Mouse (Mus musculus): Measurements from ENCODE around the gene Fkbp5. TPM values are rescaled to one million over a fixed set of nuclear protein-coding genes. Genes with fewer than 3 reads are reported as not detected.

Fkbp5 gene
- polyA plus RNA-seq, 1 experiment from 2014 or later = 16.2 TPM

DNA sequence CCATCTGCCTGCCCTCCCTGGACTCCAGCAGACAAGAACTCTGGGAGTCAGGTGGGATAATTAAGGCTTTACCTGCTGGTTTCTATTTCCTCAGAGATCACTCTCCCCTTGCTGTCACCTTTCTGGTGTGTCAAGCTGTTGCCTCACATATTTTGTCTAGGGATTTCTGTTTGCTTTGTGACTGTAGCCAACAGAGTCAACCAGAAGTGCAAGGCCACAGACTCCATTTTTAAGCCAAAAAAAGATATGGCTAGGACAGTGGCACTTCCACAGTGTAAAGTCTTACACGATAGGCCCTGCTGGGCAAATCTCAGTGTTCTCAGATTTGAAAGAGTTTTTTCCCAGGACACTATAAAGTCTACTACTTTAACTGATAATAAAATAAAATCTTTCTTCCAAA lies 56.9 kb downstream of the Fkbp5 start:
- no peak overlapping the region for H3K4me3 ChIP-seq (replicated peaks; ENCODE audit: low read depth, low read length)
- no peak overlapping the region for H3K9ac ChIP-seq (ENCODE audit: low read depth, low read length)
- no peak for DNase-seq (ENCODE audit: low spot score)
- no peak for ATAC-seq (replicated peaks; ENCODE audit: low FRiP score, low read depth)
- H3K4me1 ChIP-seq (replicated peaks; ENCODE audit: insufficient read depth, low read length) = 0 out of 2 replicates have a peak, but pooled peaks cover 6% of the 10 kb centered on the region
- 93% methylated on average over 1 of the region's 1 CpGs for WGBS
- H3K4me2 ChIP-seq (ENCODE audit: low read length) = no peak overlapping the region
- TF ChIP-seq CTCF (IDR thresholded peaks at IDR 0.05; ENCODE audit: low read depth) = no peak
- no peaks in the 10 kb centered on the region for H3K27me3 ChIP-seq (ENCODE audit: insufficient read depth, low read length)
- no peak overlapping the region for H3K27ac ChIP-seq
- H3K9me3 ChIP-seq (replicated peaks; ENCODE audit: low read length) = no peaks in the 10 kb centered on the region
- H3K36me3 ChIP-seq (ENCODE audit: insufficient read depth, low read length) = no peaks in the 10 kb centered on the region

DNA sequence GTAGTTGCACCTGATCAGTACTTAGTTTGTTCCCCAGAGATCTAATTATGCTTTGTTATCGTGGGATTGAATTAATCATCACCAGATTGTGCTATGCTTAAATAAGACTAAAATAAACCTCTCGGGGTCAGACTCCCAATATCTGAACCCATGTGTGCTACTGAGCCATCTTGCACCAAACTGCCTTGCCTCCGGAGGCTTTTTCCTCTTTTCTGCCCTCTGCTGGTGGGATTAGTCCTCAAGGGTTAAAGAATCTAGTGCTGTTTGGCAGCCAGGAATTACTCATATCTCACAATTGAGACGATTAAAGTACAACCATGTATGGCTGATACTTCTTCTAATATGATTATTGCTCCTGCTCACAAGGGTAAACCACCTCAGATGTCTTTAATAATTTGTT lies 62.2 kb downstream of the Fkbp5 start:
- TF ChIP-seq CTCF (IDR thresholded peaks at IDR 0.05; ENCODE audit: low read depth) = peak; percentile 81
- WGBS = 54% methylated on average over 4 of the region's 4 CpGs
- DNase-seq (ENCODE audit: low spot score) (peak; percentile 52), ATAC-seq (replicated peaks; ENCODE audit: low FRiP score, low read depth) (no peak)
- Histone ChIP-seq H3K4me1 (replicated peaks; ENCODE audit: insufficient read depth, low read length) (peaks cover 4% of the 10 kb centered on the region; the same call in 1 of the 2 replicates), H3K27me3 (ENCODE audit: insufficient read depth, low read length) (no peaks in the 10 kb centered on the region), H3K4me3 (replicated peaks; ENCODE audit: low read depth, low read length) (no peak overlapping the region), H3K36me3 (ENCODE audit: insufficient read depth, low read length) (no peaks in the 10 kb centered on the region), H3K9me3 (replicated peaks; ENCODE audit: low read length) (no peaks in the 10 kb centered on the region), H3K27ac (no peak overlapping the region), H3K4me2 (ENCODE audit: low read length) (no peak overlapping the region), H3K9ac (ENCODE audit: low read depth, low read length) (no peak overlapping the region)

DNA sequence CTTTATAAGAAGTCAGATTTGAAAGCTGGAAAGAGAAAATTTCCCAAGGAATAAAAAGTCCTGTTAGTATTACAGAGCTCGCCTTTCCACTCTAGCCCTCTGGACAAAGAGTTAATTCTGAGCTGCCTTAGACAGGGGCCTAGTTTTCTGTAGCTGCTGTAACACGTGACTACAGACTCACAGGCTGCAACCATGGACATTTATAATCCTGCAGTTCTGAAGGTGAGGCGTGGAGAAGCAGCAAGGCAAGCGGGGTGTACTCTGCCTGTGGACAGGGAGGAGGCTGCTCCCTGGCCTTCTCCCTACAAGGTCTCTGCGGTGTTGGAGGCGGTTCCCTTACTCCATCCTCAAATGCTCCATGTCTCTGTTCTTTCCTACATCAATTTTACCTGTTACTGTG lies 64.4 kb downstream of the Fkbp5 start:
- Histone ChIP-seq H3K9me3 (replicated peaks; ENCODE audit: low read length) (no peaks in the 10 kb centered on the region), H3K36me3 (ENCODE audit: insufficient read depth, low read length) (no peaks in the 10 kb centered on the region), H3K27ac (peak overlapping the region; percentile 68; the same call in 1 of the 2 replicates), H3K27me3 (ENCODE audit: insufficient read depth, low read length) (no peaks in the 10 kb centered on the region), H3K4me3 (replicated peaks; ENCODE audit: low read depth, low read length) (no peak overlapping the region), H3K9ac (ENCODE audit: low read depth, low read length) (no peak overlapping the region), H3K4me1 (replicated peaks; ENCODE audit: insufficient read depth, low read length) (peaks cover 4% of the 10 kb centered on the region; the same call in 1 of the 2 replicates), H3K4me2 (ENCODE audit: low read length) (no peak overlapping the region)
- WGBS = 57% methylated on average over 6 of the region's 6 CpGs
- no peak for ATAC-seq (replicated peaks; ENCODE audit: low FRiP score, low read depth)
- no peak for TF ChIP-seq CTCF (IDR thresholded peaks at IDR 0.05; ENCODE audit: low read depth)
- no peak for DNase-seq (ENCODE audit: low spot score)

DNA sequence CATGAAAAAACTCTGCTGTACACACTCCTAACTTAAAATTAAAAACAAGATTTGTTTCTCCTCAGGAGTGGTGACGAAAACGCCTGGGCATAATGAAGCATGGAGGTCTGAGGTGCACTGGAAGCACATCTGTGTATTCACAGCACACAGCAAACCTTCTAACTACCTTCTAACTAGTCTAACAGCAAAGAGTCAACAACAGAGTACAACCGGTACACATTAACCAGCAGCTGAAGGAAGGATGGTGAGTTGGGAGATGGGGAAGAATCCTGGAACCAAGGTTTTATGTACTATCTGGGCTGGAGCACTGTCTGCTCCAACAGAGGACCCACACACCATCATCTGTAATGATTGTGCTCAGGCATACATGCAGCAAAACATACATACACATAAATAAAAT lies 65.4 kb downstream of the Fkbp5 start:
- TF ChIP-seq CTCF (IDR thresholded peaks at IDR 0.05; ENCODE audit: low read depth) = no peak
- H3K27me3 ChIP-seq (ENCODE audit: insufficient read depth, low read length) = no peaks in the 10 kb centered on the region
- no peak for DNase-seq (ENCODE audit: low spot score)
- no peak overlapping the region for H3K4me3 ChIP-seq (replicated peaks; ENCODE audit: low read depth, low read length)
- no peak for ATAC-seq (replicated peaks; ENCODE audit: low FRiP score, low read depth)
- H3K9me3 ChIP-seq (replicated peaks; ENCODE audit: low read length) = no peaks in the 10 kb centered on the region
- H3K36me3 ChIP-seq (ENCODE audit: insufficient read depth, low read length) = no peaks in the 10 kb centered on the region
- H3K9ac ChIP-seq (ENCODE audit: low read depth, low read length) = no peak overlapping the region
- peaks cover 4% of the 10 kb centered on the region; the same call in 1 of the 2 replicates for H3K4me1 ChIP-seq (replicated peaks; ENCODE audit: insufficient read depth, low read length)
- no peak overlapping the region for H3K4me2 ChIP-seq (ENCODE audit: low read length)
- WGBS = 74% methylated on average over 3 of the region's 3 CpGs
- H3K27ac ChIP-seq = peak overlapping the region; percentile 68

DNA sequence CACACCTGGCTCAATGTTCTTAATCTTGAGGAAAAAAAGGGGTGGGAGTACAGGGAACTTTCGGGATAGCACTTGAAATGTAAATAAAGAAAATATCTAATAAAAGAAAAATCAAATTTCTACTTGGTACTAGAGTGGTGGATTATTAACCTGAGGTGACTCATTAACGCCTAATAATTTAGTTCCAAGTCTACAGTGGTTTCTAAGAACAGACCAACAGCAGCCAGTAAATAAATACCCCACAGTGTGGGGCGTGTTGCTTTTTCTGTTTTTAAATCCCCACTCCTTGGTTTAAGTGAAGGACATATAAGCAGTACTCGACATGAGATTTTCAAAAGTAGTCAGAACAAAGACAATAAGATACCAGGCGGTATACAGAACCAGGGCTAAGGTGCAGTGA lies 65.8 kb downstream of the Fkbp5 start:
- H3K4me1 ChIP-seq (replicated peaks; ENCODE audit: insufficient read depth, low read length) = peaks cover 4% of the 10 kb centered on the region; the same call in 1 of the 2 replicates
- WGBS = 79% methylated on average over 5 of the region's 5 CpGs
- H3K9ac ChIP-seq (ENCODE audit: low read depth, low read length) = no peak overlapping the region
- no peaks in the 10 kb centered on the region for H3K9me3 ChIP-seq (replicated peaks; ENCODE audit: low read length)
- DNase-seq (ENCODE audit: low spot score) (no peak), ATAC-seq (replicated peaks; ENCODE audit: low FRiP score, low read depth) (no peak)
- no peaks in the 10 kb centered on the region for H3K27me3 ChIP-seq (ENCODE audit: insufficient read depth, low read length)
- H3K27ac ChIP-seq = peak overlapping the region; percentile 68
- no peak for TF ChIP-seq CTCF (IDR thresholded peaks at IDR 0.05; ENCODE audit: low read depth)
- no peak overlapping the region for H3K4me3 ChIP-seq (replicated peaks; ENCODE audit: low read depth, low read length)
- H3K4me2 ChIP-seq (ENCODE audit: low read length) = no peak overlapping the region
- no peaks in the 10 kb centered on the region for H3K36me3 ChIP-seq (ENCODE audit: insufficient read depth, low read length)

DNA sequence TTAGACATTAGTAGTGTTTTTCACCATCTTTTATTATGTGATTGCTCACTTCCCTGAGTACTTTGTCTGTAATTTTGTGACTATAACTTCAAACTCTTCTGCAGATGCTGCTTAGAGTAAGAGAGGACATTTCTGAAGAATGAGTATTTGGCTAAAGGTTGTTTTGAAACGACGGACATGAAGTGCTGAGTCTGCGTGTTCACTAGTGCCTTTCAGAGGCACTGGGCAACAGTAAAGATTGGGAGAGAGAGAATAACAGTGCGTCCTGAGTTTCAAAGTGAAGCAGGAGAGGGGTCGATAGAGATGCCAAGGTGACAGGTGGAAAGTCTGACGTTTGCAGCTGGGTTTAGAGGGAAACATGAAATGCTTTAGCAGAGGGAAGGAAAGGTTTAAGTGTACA lies 69.1 kb downstream of the Fkbp5 start:
- no peak for TF ChIP-seq CTCF (IDR thresholded peaks at IDR 0.05; ENCODE audit: low read depth)
- no peak for DNase-seq (ENCODE audit: low spot score)
- H3K36me3 ChIP-seq (ENCODE audit: insufficient read depth, low read length) = no peaks in the 10 kb centered on the region
- ATAC-seq (replicated peaks; ENCODE audit: low FRiP score, low read depth) = no peak
- no peak overlapping the region for H3K9ac ChIP-seq (ENCODE audit: low read depth, low read length)
- no peak overlapping the region for H3K4me3 ChIP-seq (replicated peaks; ENCODE audit: low read depth, low read length)
- peak overlapping the region; percentile 19; the same call in 1 of the 2 replicates for H3K27ac ChIP-seq
- H3K9me3 ChIP-seq (replicated peaks; ENCODE audit: low read length) = no peaks in the 10 kb centered on the region
- WGBS = 45% methylated on average over 6 of the region's 6 CpGs
- H3K4me1 ChIP-seq (replicated peaks; ENCODE audit: insufficient read depth, low read length) = peaks cover 4% of the 10 kb centered on the region; the same call in 1 of the 2 replicates
- no peaks in the 10 kb centered on the region for H3K27me3 ChIP-seq (ENCODE audit: insufficient read depth, low read length)
- H3K4me2 ChIP-seq (ENCODE audit: low read length) = peak overlapping the region; percentile 27; the same call in 1 of the 2 replicates

DNA sequence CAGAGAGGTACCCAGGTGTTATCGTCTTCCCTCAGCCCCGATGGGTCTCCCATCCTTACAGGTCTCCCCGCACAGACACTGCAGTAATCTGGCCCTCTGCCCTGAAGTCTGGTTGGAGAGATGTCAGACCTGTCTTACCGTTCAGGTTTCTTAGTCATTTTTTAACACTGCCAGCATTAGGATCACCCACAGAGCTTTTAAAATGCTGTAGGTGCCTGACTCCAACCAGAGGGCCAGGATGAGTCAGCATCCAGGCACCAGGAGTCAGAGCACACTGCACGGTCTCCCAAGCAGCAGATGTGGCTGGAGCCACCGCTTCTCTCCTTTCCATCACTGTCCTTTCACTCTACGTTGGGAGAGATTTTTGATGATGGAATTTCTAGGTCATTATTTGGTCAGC lies 69.5 kb downstream of the Fkbp5 start:
- DNase-seq (ENCODE audit: low spot score) (no peak), ATAC-seq (replicated peaks; ENCODE audit: low FRiP score, low read depth) (no peak)
- 63% methylated on average over 7 of the region's 7 CpGs for WGBS
- no peaks in the 10 kb centered on the region for H3K27me3 ChIP-seq (ENCODE audit: insufficient read depth, low read length)
- no peak for TF ChIP-seq CTCF (IDR thresholded peaks at IDR 0.05; ENCODE audit: low read depth)
- H3K9ac ChIP-seq (ENCODE audit: low read depth, low read length) = no peak overlapping the region
- H3K4me3 ChIP-seq (replicated peaks; ENCODE audit: low read depth, low read length) = no peak overlapping the region
- H3K36me3 ChIP-seq (ENCODE audit: insufficient read depth, low read length) = no peaks in the 10 kb centered on the region
- H3K9me3 ChIP-seq (replicated peaks; ENCODE audit: low read length) = no peaks in the 10 kb centered on the region
- peaks cover 4% of the 10 kb centered on the region; the same call in 1 of the 2 replicates for H3K4me1 ChIP-seq (replicated peaks; ENCODE audit: insufficient read depth, low read length)
- H3K4me2 ChIP-seq (ENCODE audit: low read length) = no peak overlapping the region
- H3K27ac ChIP-seq = peak overlapping the region; percentile 19; the same call in 1 of the 2 replicates

Data from kidney, postnatal 0 days (tissue).